Mouse (Mus musculus) forebrain, postnatal 0 days (tissue): ENCODE data around the gene Cabin1. TPM values are rescaled to one million over a fixed set of nuclear protein-coding genes. Genes with fewer than 3 reads are reported as not detected.

Source experiments
- ATAC-seq: fragments of 200-750 bp; cut with Nextera tagmentation; 2 replicates; pipeline ENCODE4 v1.8.0; 2017; ENCODE audit warnings: mild to moderate bottlenecking, moderate library complexity
- DNase-seq: peaks from one replicate; pipeline ENCODE4 v3.0.0-alpha.2; 2015
- H3K27ac ChIP-seq: fragments of 300-500 bp; sonication (generic); 2 replicates; pipeline ENCODE4 v1.5.1; 2014; ENCODE audit warnings: low read depth, mild to moderate bottlenecking, antibody characterized with exemption, low read length, moderate library complexity, mixed read lengths
- H3K27me3 ChIP-seq: fragments of 300-500 bp; sonication (generic); 2 replicates; pipeline ENCODE4 v1.6.1; 2014; ENCODE audit warnings: mild to moderate bottlenecking, low read length, mixed read lengths; ENCODE audit not compliant: insufficient read depth
- H3K36me3 ChIP-seq: fragments of 300-500 bp; sonication (generic); 2 replicates; pipeline ENCODE4 v1.6.1; 2014; ENCODE audit warnings: mild to moderate bottlenecking, moderate library complexity; ENCODE audit not compliant: insufficient read depth
- H3K4me1 ChIP-seq: fragments of 300-500 bp; sonication (generic); 2 replicates; pipeline ENCODE4 v1.6.1; 2014; ENCODE audit warnings: antibody characterized with exemption; ENCODE audit not compliant: insufficient read depth
- H3K4me2 ChIP-seq: fragments of 300-500 bp; sonication (generic); 2 replicates; pipeline ENCODE4 v1.6.1; 2014; ENCODE audit warnings: low read depth, mild to moderate bottlenecking, moderate library complexity
- H3K4me3 ChIP-seq: fragments of 300-500 bp; sonication (generic); 2 replicates; pipeline ENCODE4 v1.5.1; 2014; ENCODE audit warnings: low read depth, low read length, mixed read lengths
- H3K9ac ChIP-seq: fragments of 300-500 bp; sonication (generic); 2 replicates; pipeline ENCODE4 v1.6.1; 2014; ENCODE audit warnings: mild to moderate bottlenecking
- H3K9me3 ChIP-seq: fragments of 300-500 bp; sonication (generic); 2 replicates; pipeline ENCODE4 v1.6.1; 2016; ENCODE audit warnings: low read length
- CTCF ChIP-seq: sonication (generic); IDR thresholded peaks from 2 replicates; pipeline ENCODE4 v1.5.1; 2016; ENCODE audit warnings: antibody characterized with exemption, control low read depth, low read depth
- WGBS: fragments of 180-500 bp; shearing (Covaris S2); extraction: QIAGEN DNeasy Blood & Tissue Kit; methylation state at CpG from one replicate; pipeline ENCODE4 v1.1.7; 2014; 5-methylcytosine and 5-hydroxymethylcytosine counted together
- polyA plus RNA-seq: library from polyadenylated mRNA; unstranded; fragments of >200 nt; fragmentation: Nextera tagmentation; extraction: Ambion mirVana; gene quantifications from 2 replicates; pipeline ENCODE4 v1.2.1, GENCODE M21; 2015
- total RNA-seq: library from RNA; depleted of rRNA; stranded (reverse); fragments of >200 nt; gene quantifications from 2 replicates; pipeline ENCODE4 v1.2.3, GENCODE M21; 2014

Cabin1 gene
- total and polyA plus RNA-seq, 2 experiments from 2014 or later, result 28.0 to 85.5 TPM

DNA sequence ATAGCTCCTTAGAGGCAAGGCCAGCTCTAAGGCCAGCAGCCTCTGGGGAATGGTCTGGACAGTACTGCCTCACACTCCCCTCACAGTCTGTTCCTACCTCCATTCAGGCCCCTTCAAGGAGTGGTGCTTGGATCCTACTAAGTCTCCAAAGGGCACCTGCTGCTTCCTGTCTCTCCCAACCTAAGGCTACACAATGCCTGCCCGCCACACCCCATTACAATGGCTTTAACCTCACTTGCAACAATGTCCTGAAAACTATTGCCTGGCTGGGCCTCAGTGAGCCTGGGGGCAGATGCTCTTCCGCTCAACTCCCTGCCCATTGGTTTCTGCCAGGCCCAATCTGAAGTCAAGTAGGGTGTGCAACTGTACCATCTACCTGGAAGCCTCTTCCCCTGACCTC, 75.5 kb downstream of the Cabin1 start:
- H3K9ac ChIP-seq, result no peak overlapping the region
- H3K9me3 ChIP-seq, result no peaks in the 10 kb centered on the region
- H3K4me1 ChIP-seq, result peaks cover 14% of the 10 kb centered on the region
- H3K27me3 ChIP-seq, result no peaks in the 10 kb centered on the region
- 94% methylated on average over 2 of the region's 2 CpGs for WGBS
- no peak for ATAC-seq
- TF ChIP-seq CTCF, result no peak
- no peak overlapping the region for H3K4me3 ChIP-seq
- H3K36me3 ChIP-seq, result peaks cover 42% of the 10 kb centered on the region
- H3K27ac ChIP-seq, result no peak overlapping the region
- DNase-seq, result no peak
- H3K4me2 ChIP-seq, result no peak overlapping the region

- Histone ChIP-seq H3K4me1 (peaks cover 15% of the 10 kb centered on the region), H3K36me3 (peaks cover 29% of the 10 kb centered on the region), H3K27ac (no peak overlapping the region), H3K27me3 (no peaks in the 10 kb centered on the region), H3K9me3 (no peaks in the 10 kb centered on the region), H3K9ac (no peak overlapping the region), H3K4me2 (no peak overlapping the region), H3K4me3 (no peak overlapping the region)
- no peak for ATAC-seq
- no peak for DNase-seq
- WGBS, result 71% methylated on average over 4 of the region's 4 CpGs
- no peak for TF ChIP-seq CTCF
These were observed 77.4 kb downstream of the Cabin1 start for GRCm38 (mm10) chr10:75686724-75687123.

DNA sequence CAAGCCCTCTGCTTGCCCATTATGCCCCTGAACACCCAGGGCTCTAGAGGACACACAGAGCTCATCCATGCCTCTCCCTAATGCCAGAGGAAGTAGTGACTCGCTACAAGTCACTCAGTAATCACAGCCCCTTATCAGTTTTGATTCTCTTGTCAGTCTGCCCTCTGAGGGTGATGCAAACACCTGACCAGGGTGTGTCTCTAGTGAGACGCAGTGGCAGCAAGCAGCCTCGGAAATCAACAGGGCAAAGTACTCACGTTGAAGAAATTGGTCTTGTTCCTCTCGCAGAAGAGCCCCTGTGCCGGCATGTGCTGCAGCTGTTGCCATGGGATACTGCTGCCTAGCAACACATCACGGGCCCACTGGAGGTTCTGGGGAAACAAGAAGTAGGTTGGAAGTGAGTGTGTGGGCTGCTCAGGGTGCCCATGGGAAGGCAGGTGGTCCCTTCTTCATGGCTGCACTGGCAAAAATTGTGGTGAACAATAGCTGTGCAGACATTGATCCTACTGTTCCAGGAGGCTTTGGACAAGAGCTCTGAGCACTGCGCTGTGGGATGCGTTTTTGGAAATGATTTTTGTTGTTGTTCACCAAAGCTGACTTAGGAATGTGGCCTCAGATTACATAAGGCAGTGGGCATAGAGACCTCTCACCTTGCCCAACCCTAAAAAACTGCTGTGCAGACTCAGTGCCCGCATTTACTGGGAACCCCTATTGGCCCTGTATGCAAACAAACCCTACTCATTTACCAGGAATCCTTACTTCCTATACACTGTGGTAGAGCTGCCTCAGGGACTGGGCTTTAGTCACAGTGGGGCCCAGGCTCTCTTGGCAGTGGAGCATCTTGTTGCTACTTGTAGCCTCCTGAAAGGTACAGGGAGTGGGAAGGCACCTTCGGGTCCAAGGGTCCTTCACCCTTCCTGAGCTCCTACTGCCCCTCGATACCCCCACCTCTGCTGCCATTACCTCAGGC, 79.8 kb downstream of the Cabin1 start:
- TF ChIP-seq CTCF, result no peak
- Histone ChIP-seq H3K4me2 (0 out of 2 replicates have a peak overlapping the region, but pooled peaks have one; percentile 2), H3K9me3 (no peaks in the 10 kb centered on the region), H3K4me1 (peaks cover 15% of the 10 kb centered on the region), H3K4me3 (no peak overlapping the region), H3K36me3 (peaks cover 13% of the 10 kb centered on the region; the same call in 1 of the 2 replicates), H3K9ac (no peak overlapping the region), H3K27me3 (no peaks in the 10 kb centered on the region), H3K27ac (peak overlapping the region; percentile 79)
- 34% methylated on average over 12 of the region's 12 CpGs for WGBS
- DNase-seq (peak; percentile 90), ATAC-seq (peak; percentile 95)

DNA sequence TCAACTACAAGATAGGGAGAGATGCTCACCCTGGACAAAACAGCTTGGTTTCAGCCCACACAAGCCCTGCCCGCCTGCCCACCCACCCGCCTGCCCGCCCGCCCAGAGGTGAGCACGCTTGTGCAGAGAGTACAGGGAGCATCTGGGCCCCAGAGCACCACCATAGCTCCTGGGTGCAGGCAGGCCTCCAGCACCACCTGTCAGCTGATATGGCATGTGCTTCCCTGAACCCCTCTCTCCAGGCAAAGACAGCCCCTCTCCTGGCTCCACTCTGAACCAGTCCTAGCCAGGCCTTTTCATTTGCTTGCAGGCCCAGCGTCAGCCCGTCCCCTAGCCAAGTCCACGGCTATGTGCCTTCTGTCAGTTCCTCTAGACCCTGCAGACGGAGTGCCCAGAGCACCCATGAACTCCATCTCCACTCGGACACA, 83.6 kb downstream of the Cabin1 start:
- Histone ChIP-seq H3K4me3 (no peak overlapping the region), H3K36me3 (peaks cover 15% of the 10 kb centered on the region; the same call in 1 of the 2 replicates), H3K27me3 (no peaks in the 10 kb centered on the region), H3K9me3 (no peaks in the 10 kb centered on the region), H3K4me1 (peaks cover 19% of the 10 kb centered on the region), H3K27ac (no peak overlapping the region), H3K4me2 (no peak overlapping the region), H3K9ac (no peak overlapping the region)
- no peak for TF ChIP-seq CTCF
- ATAC-seq, result no peak; the same call in 1 of the 2 replicates
- DNase-seq, result no peak
- WGBS, result 74% methylated on average over 10 of the region's 10 CpGs

GRCm38 (mm10) chr10:75679204-75679603, 84.9 kb downstream of the Cabin1 start:
- 80% methylated on average over 6 of the region's 6 CpGs for WGBS
- ATAC-seq, result no peak

GRCm38 (mm10) chr10:75677989-75678388, 86.2 kb downstream of the Cabin1 start:
- no peak overlapping the region for H3K27ac ChIP-seq
- no peaks in the 10 kb centered on the region for H3K27me3 ChIP-seq
- DNase-seq, result no peak
- no peak overlapping the region for H3K4me3 ChIP-seq
- peaks cover 15% of the 10 kb centered on the region; the same call in 1 of the 2 replicates for H3K36me3 ChIP-seq
- H3K9me3 ChIP-seq, result no peaks in the 10 kb centered on the region
- no peak overlapping the region for H3K9ac ChIP-seq
- WGBS, result 67% methylated on average over 5 of the region's 5 CpGs
- no peak overlapping the region for H3K4me2 ChIP-seq
- TF ChIP-seq CTCF, result no peak
- H3K4me1 ChIP-seq, result peaks cover 5% of the 10 kb centered on the region; the same call in 1 of the 2 replicates
- ATAC-seq, result peak; percentile 50; the same call in 1 of the 2 replicates

More at GRCm38 (mm10) chr10:75679204-75679603, 84.9 kb downstream of the Cabin1 start:
- Histone ChIP-seq H3K4me2 (no peak overlapping the region), H3K9me3 (no peaks in the 10 kb centered on the region), H3K9ac (no peak overlapping the region), H3K4me1 (peaks cover 11% of the 10 kb centered on the region), H3K27me3 (no peaks in the 10 kb centered on the region), H3K27ac (no peak overlapping the region), H3K36me3 (peaks cover 15% of the 10 kb centered on the region; the same call in 1 of the 2 replicates), H3K4me3 (no peak overlapping the region)
- DNase-seq, result no peak
- TF ChIP-seq CTCF, result no peak

GRCm38 (mm10) chr10:75677571-75677970, 86.6 kb downstream of the Cabin1 start:
- 79% methylated on average over 2 of the region's 2 CpGs for WGBS
- ATAC-seq, result no peak
- H3K4me1 ChIP-seq, result peaks cover 5% of the 10 kb centered on the region; the same call in 1 of the 2 replicates
- no peak overlapping the region for H3K4me2 ChIP-seq
- no peak overlapping the region for H3K9ac ChIP-seq
- peaks cover 12% of the 10 kb centered on the region; the same call in 1 of the 2 replicates for H3K36me3 ChIP-seq
- no peak for DNase-seq
- TF ChIP-seq CTCF, result no peak
- H3K27me3 ChIP-seq, result no peaks in the 10 kb centered on the region
- no peak overlapping the region for H3K27ac ChIP-seq
- no peak overlapping the region for H3K4me3 ChIP-seq
- H3K9me3 ChIP-seq, result no peaks in the 10 kb centered on the region
